Mouse (Mus musculus): Measurements from ENCODE around the gene Rsf1. TPM values are rescaled to one million over a fixed set of nuclear protein-coding genes. Genes with fewer than 3 reads are reported as not detected.

Gene Rsf1
- polyA plus RNA-seq, 1 experiment from 2014 or later, result 5.5 TPM

DNA sequence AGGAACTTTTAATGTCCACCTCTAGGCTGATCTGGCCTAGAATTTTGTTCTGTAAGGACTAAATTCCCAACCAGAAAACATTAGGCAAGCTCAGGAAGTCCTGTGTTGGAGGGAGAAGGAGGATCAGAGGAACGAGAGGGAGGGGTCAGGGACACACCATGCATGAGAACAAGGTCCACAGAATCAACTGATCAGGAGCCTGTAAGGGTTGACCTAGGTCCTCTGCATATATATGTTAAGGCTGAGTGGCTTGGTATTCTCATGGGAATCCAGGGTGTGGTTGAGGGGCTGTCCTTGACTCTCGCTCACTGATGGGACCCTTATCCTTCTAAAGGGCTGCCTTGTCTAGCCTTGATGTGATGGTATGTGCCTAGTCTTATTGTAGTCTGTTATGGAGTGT, 16.1 kb upstream of the Rsf1 start:
- Histone ChIP-seq H3K9me3 (ENCODE audit: low read length) (no peaks in the 10 kb centered on the region), H3K27ac (ENCODE audit: low read depth) (no peak overlapping the region), H3K4me1 (ENCODE audit: insufficient read depth) (no peaks in the 10 kb centered on the region), H3K27me3 (ENCODE audit: insufficient read depth, low read length) (no peaks in the 10 kb centered on the region), H3K36me3 (replicated peaks; ENCODE audit: insufficient read depth, low read length) (no peaks in the 10 kb centered on the region), H3K9ac (replicated peaks) (no peak overlapping the region), H3K4me2 (ENCODE audit: low read depth, low read length) (no peak overlapping the region), H3K4me3 (ENCODE audit: low read depth, low read length) (no peak overlapping the region)
- no peak for ATAC-seq
- DNase-seq, result no peak
- 75% methylated on average over 2 of the region's 2 CpGs for WGBS (ENCODE audit: insufficient replicate concordance)
- TF ChIP-seq CTCF (IDR thresholded peaks at IDR 0.05; ENCODE audit: low read depth) (no peak), EP300 (IDR thresholded peaks at IDR 0.05; ENCODE audit: low read depth) (no peak)

DNA sequence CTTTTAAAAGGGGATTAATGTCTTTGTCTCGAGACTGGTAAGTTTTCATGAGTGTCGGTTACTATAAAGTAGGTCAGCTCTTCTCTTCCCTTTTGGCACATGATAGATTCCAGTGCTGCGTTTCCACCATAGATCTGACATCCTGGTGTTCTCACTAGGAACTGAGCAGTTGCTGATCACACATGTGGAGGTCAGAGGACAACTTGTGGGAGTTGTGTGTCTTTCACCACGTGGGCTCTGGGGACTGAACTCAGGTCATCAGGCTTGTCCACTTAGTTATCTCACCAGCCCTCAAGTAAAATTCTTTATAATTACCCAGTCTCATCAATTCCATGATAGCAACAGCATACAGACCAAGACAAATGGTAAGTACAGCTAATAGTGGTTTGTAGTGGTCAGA, 10.3 kb upstream of the Rsf1 start:
- Histone ChIP-seq H3K27me3 (ENCODE audit: insufficient read depth, low read length) (no peaks in the 10 kb centered on the region), H3K27ac (ENCODE audit: low read depth) (no peak overlapping the region), H3K9ac (replicated peaks) (no peak overlapping the region), H3K36me3 (replicated peaks; ENCODE audit: insufficient read depth, low read length) (no peaks in the 10 kb centered on the region; the same call in 1 of the 2 replicates), H3K4me3 (ENCODE audit: low read depth, low read length) (no peak overlapping the region), H3K4me2 (ENCODE audit: low read depth, low read length) (no peak overlapping the region), H3K4me1 (ENCODE audit: insufficient read depth) (peaks cover 4% of the 10 kb centered on the region; the same call in 1 of the 2 replicates), H3K9me3 (ENCODE audit: low read length) (no peaks in the 10 kb centered on the region)
- no peak for DNase-seq
- WGBS (ENCODE audit: insufficient replicate concordance), result 77% methylated on average over 4 of the region's 4 CpGs
- TF ChIP-seq CTCF (IDR thresholded peaks at IDR 0.05; ENCODE audit: low read depth) (no peak), EP300 (IDR thresholded peaks at IDR 0.05; ENCODE audit: low read depth) (no peak)
- peak; percentile 72 for ATAC-seq

DNA sequence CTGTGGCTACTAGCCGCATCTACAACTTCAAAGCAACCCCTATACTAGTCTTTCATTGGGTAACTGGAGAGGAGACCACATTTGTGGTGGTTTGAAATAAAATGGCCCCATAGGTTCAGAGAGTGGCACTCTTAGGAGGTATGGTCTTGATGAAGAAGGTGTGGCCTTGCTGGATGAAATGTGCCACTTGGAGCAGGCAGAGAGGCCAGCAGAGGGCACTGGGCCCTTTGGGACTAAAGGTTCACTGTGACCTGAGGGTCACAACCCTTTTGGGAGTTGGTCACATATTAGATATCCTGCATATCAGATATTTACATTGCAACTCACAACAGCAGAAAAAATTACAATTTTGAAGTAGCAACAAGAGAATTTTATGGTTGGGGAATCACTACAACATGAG, 9.3 kb upstream of the Rsf1 start:
- no peaks in the 10 kb centered on the region; the same call in 1 of the 2 replicates for H3K36me3 ChIP-seq (replicated peaks; ENCODE audit: insufficient read depth, low read length)
- DNase-seq, result peak; percentile 41
- no peaks in the 10 kb centered on the region for H3K9me3 ChIP-seq (ENCODE audit: low read length)
- 78% methylated on average over 1 of the region's 1 CpGs for whole genome bisulfite sequencing (ENCODE audit: insufficient replicate concordance)
- H3K9ac ChIP-seq (replicated peaks), result no peak overlapping the region
- peak; percentile 44; the same call in 1 of the 2 replicates for ATAC-seq
- H3K27me3 ChIP-seq (ENCODE audit: insufficient read depth, low read length), result no peaks in the 10 kb centered on the region
- TF ChIP-seq EP300 (IDR thresholded peaks at IDR 0.05; ENCODE audit: low read depth) (no peak), CTCF (IDR thresholded peaks at IDR 0.05; ENCODE audit: low read depth) (peak; percentile 69)
- H3K4me1 ChIP-seq (ENCODE audit: insufficient read depth), result peaks cover 4% of the 10 kb centered on the region; the same call in 1 of the 2 replicates
- no peak overlapping the region for H3K27ac ChIP-seq (ENCODE audit: low read depth)
- no peak overlapping the region for H3K4me2 ChIP-seq (ENCODE audit: low read depth, low read length)
- no peak overlapping the region for H3K4me3 ChIP-seq (ENCODE audit: low read depth, low read length)

DNA sequence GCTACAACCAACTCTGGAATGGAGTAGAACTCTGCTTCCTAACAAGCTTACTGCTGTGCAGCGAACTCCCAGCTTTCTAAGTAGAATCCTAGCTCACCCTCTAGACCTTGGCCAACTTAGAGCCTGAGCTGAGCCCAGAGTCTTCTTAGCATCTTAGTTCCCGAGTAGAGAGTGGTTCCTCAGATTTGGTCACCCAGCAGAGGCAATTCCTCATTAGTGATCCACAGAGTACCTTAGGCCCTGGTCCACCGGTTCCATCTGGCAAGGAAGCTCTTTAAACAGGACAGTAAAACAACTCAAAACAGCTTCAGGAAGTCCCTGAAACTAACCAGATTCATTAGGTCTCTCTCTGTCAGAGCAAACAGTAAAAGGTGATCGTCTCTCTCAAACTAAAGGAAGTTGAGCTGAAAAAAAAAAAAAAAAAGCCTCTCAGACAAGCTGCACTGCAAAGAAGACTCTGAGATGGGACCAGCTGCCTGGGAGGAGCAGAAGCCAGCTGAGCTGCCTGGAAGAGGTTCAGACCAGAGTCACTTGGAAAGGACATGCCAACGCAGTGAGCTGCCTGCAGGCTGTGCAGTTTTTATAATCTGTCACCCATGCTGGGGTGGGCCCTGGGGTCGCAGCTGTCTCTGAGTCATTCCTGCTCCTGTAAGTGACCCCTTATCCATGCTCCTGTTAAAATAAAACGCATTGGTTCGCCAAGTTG, 1.2 kb upstream of the Rsf1 start:
- ATAC-seq (no peak), DNase-seq (peak; percentile 31)
- Histone ChIP-seq H3K4me3 (ENCODE audit: low read depth, low read length) (peak overlapping the region; percentile 94), H3K9me3 (ENCODE audit: low read length) (no peaks in the 10 kb centered on the region), H3K4me2 (ENCODE audit: low read depth, low read length) (peak overlapping the region; percentile 96), H3K4me1 (ENCODE audit: insufficient read depth) (peaks cover 14% of the 10 kb centered on the region), H3K36me3 (replicated peaks; ENCODE audit: insufficient read depth, low read length) (no peaks in the 10 kb centered on the region; the same call in 1 of the 2 replicates), H3K27me3 (ENCODE audit: insufficient read depth, low read length) (no peaks in the 10 kb centered on the region), H3K9ac (replicated peaks) (peak overlapping the region; percentile 94), H3K27ac (ENCODE audit: low read depth) (peak overlapping the region; percentile 96)
- WGBS (ENCODE audit: insufficient replicate concordance), result 30% methylated on average over 8 of the region's 8 CpGs
- TF ChIP-seq EP300 (IDR thresholded peaks at IDR 0.05; ENCODE audit: low read depth), result no peak
- no peak for TF ChIP-seq CTCF (IDR thresholded peaks at IDR 0.05; ENCODE audit: low read depth)

DNA sequence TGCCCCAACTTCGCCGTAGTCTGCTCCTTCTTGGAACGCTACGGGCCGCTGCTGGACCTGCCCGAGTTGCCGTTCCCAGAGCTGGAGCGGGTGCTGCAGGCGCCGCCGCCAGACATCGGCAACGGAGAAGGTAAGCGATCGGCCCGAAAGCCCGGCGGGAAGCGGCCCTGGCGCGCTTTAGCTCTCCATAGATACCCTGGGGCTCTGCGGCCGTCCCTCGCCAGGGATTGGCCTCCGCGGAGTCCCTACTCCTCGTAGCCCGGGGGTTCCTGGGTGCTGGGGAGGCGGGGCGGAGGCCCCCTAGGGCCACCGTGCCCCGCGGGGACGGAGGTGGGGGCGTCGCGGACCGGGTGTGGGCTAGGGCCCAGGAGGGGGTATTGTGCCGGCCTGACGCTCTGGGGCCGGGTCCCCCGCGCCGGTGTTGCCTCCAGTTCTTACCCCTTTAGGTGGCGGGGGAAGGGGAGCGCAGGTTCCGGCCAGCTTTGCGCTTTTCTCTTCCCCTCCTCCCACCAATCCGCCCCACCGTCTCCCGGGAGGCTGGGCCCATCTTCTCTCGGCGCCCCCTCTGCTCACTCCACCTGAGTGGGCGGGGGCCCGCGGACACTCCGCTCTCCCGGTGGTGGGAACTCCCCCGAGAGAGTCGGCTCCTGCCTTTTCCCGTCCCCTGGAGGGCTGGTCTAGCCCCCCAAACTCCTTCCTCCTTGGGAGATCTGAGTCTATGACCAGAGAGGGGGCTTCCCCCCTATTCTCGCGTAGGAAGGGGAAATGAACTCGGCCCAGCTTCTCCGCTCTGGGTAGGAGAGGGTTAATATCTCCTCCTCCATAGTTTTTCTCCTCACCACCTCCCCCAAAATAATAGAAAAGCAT, 520 bp downstream of the Rsf1 start:
- no peaks in the 10 kb centered on the region for H3K36me3 ChIP-seq (replicated peaks; ENCODE audit: insufficient read depth, low read length)
- H3K9ac ChIP-seq (replicated peaks), result peak overlapping the region; percentile 94
- peak; percentile 62 for DNase-seq
- WGBS (ENCODE audit: insufficient replicate concordance), result under 1% methylated on average over 60 of the region's 65 CpGs
- H3K27me3 ChIP-seq (ENCODE audit: insufficient read depth, low read length), result no peaks in the 10 kb centered on the region
- peaks cover 17% of the 10 kb centered on the region for H3K4me1 ChIP-seq (ENCODE audit: insufficient read depth)
- peak; percentile 28 for ATAC-seq
- peak overlapping the region; percentile 94 for H3K4me3 ChIP-seq (ENCODE audit: low read depth, low read length)
- H3K4me2 ChIP-seq (ENCODE audit: low read depth, low read length), result peak overlapping the region; percentile 96
- H3K27ac ChIP-seq (ENCODE audit: low read depth), result peak overlapping the region; percentile 96
- no peak for TF ChIP-seq EP300 (IDR thresholded peaks at IDR 0.05; ENCODE audit: low read depth)
- no peak for TF ChIP-seq CTCF (IDR thresholded peaks at IDR 0.05; ENCODE audit: low read depth)
- H3K9me3 ChIP-seq (ENCODE audit: low read length), result no peaks in the 10 kb centered on the region

DNA sequence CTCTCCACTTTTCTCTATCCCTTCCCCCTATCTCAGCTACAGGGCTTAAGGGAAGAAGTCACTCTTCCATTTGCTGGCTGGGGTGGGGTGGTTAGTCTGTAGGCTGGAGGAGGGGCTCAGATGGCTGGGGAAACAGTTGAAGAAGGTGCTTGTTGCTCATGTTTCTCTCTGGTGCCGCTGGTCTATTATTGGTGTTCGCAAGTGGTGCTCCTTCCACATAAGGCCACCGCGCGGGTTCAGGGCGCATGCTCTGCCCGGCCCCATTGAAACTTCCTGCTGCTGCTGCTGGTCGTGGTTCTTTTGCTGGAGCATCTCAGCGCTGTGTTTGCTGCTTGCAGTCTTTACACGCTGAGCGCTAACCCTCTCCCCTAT, 1.1 kb downstream of the Rsf1 start:
- peaks cover 17% of the 10 kb centered on the region for H3K4me1 ChIP-seq (ENCODE audit: insufficient read depth)
- H3K36me3 ChIP-seq (replicated peaks; ENCODE audit: insufficient read depth, low read length), result no peaks in the 10 kb centered on the region
- DNase-seq (peak; percentile 84), ATAC-seq (peak; percentile 26)
- peak overlapping the region; percentile 96 for H3K4me2 ChIP-seq (ENCODE audit: low read depth, low read length)
- WGBS (ENCODE audit: insufficient replicate concordance), result 0% methylated on average over 11 of the region's 11 CpGs
- peak overlapping the region; percentile 94 for H3K9ac ChIP-seq (replicated peaks)
- H3K27me3 ChIP-seq (ENCODE audit: insufficient read depth, low read length), result no peaks in the 10 kb centered on the region
- TF ChIP-seq EP300 (IDR thresholded peaks at IDR 0.05; ENCODE audit: low read depth) (no peak), CTCF (IDR thresholded peaks at IDR 0.05; ENCODE audit: low read depth) (peak; percentile 26; the same call in 1 of the 2 replicates)
- H3K9me3 ChIP-seq (ENCODE audit: low read length), result no peaks in the 10 kb centered on the region
- peak overlapping the region; percentile 94 for H3K4me3 ChIP-seq (ENCODE audit: low read depth, low read length)
- H3K27ac ChIP-seq (ENCODE audit: low read depth), result peak overlapping the region; percentile 96
